Mouse (Mus musculus) ovary, adult 18-20 months (tissue): ENCODE data around the gene Hlf.

Source experiments
- DNase-seq: peaks from one replicate; pipeline ENCODE4 v3.0.0; 2022; ENCODE audit warnings: low spot score, mixed read lengths

Gene Hlf

GRCm38 (mm10) chr11:90340836-90341235 is 49.9 kb downstream of the Hlf start:
- DNase-seq: no peak

GRCm38 (mm10) chr11:90334816-90335215 is 55.9 kb downstream of the Hlf start:
- DNase-seq: no peak

- DNase-seq: no peak
These were observed 58.0 kb downstream of the Hlf start for GRCm38 (mm10) chr11:90332737-90333136.

- DNase-seq: no peak
These were observed 60.4 kb downstream of the Hlf start for GRCm38 (mm10) chr11:90330202-90330694.

GRCm38 (mm10) chr11:90326836-90327235 is 63.9 kb downstream of the Hlf start:
- DNase-seq: no peak

- no peak for DNase-seq
These were observed 64.5 kb downstream of the Hlf start for GRCm38 (mm10) chr11:90326146-90326545.

GRCm38 (mm10) chr11:90324597-90324996 is 66.1 kb downstream of the Hlf start:
- no peak for DNase-seq

- no peak for DNase-seq
These were observed 69.8 kb downstream of the Hlf start for GRCm38 (mm10) chr11:90320922-90321321.

GRCm38 (mm10) chr11:90317482-90317881 is 73.2 kb downstream of the Hlf start:
- DNase-seq: no peak

- DNase-seq: no peak
These were observed 76.1 kb downstream of the Hlf start for GRCm38 (mm10) chr11:90314606-90315005.

- peak; percentile 8 for DNase-seq
These were observed 83.7 kb downstream of the Hlf start for GRCm38 (mm10) chr11:90306993-90307392.

- no peak for DNase-seq
These were observed 84.6 kb downstream of the Hlf start for GRCm38 (mm10) chr11:90306067-90306466.

- DNase-seq: no peak
These were observed 96.1 kb downstream of the Hlf start for GRCm38 (mm10) chr11:90294622-90295021.

GRCm38 (mm10) chr11:90292766-90293165 is 97.9 kb downstream of the Hlf start:
- DNase-seq: no peak

GRCm38 (mm10) chr11:90291156-90291555 is 99.5 kb downstream of the Hlf start:
- no peak for DNase-seq

- no peak for DNase-seq
These were observed 104.0 kb downstream of the Hlf start for GRCm38 (mm10) chr11:90286550-90287154.
